Comparison of ENCODE assay signal across 8 mouse cellular contexts in genomic region chr9:20888386-20888765, GRCm38 (mm10). TPM values are rescaled to one million over a fixed set of nuclear protein-coding genes. Genes with fewer than 3 reads are reported as not detected.
DNase-seq lines count a peak whose midpoint lies in the region; ATAC-seq and TF ChIP-seq lines count a peak whose summit lies in the region.

No protein-coding gene starts in this region.

- H3K9me3 ChIP-seq in heart, embryonic 11.5 days (replicated peaks; ENCODE audit: control insufficient read depth, low read length): no peaks in the 10 kb centered on the region
- peaks cover 35% of the 10 kb centered on the region for H3K9me3 ChIP-seq in E14TG2a.4 (ENCODE audit: low read length)
- no peaks in the 10 kb centered on the region for H3K9me3 ChIP-seq in forebrain, embryonic 13.5 days (replicated peaks)
- no peaks in the 10 kb centered on the region for H3K9me3 ChIP-seq in liver, embryonic 15.5 days (replicated peaks)

- intact Hi-C loops in gastrocnemius, postnatal 14 days (cut with DNase I; ENCODE audit: low total_unique reads): no loop called here

- peak overlapping the region; percentile 91 for H3K9ac ChIP-seq in heart, embryonic 11.5 days (ENCODE audit: low read depth, low read length)
- peak overlapping the region; percentile 85 for H3K9ac ChIP-seq in forebrain, embryonic 13.5 days
- H3K9ac ChIP-seq in liver, embryonic 15.5 days: peak overlapping the region; percentile 74

- peak overlapping the region; percentile 91 for H3K4me2 ChIP-seq in heart, embryonic 11.5 days
- peak overlapping the region; percentile 94 for H3K4me2 ChIP-seq in forebrain, embryonic 13.5 days
- H3K4me2 ChIP-seq in liver, embryonic 15.5 days: peak overlapping the region; percentile 89

- no peak for DNase-seq in heart, adult 9 months (ENCODE audit: low spot score in 2 of 2)
- DNase-seq in layer of hippocampus, postnatal 10 days (ENCODE audit: low spot score in 2 of 2): no peak
- no peak for DNase-seq in gastrocnemius, postnatal 14 days
- no peak for DNase-seq in frontal cortex, postnatal 36 days (ENCODE audit: low spot score in 2 of 2)

- no peak for TF ChIP-seq CTCF in E14TG2a.4 (conservative IDR thresholded peaks at IDR 0.05; ENCODE audit: low read length)

- peak; percentile 6; the same call in 1 of the 2 replicates for ATAC-seq in heart, embryonic 11.5 days (replicated peaks; ENCODE audit: insufficient number of reproducible peaks, low FRiP score, low TSS enrichment)
- ATAC-seq in forebrain, embryonic 13.5 days: no peak; the same call in 1 of the 2 replicates
- peak; percentile 11; the same call in 1 of the 2 replicates for ATAC-seq in liver, embryonic 15.5 days (ENCODE audit: insufficient read depth)

- H3K27me3 ChIP-seq in heart, embryonic 11.5 days (ENCODE audit: control insufficient read depth, insufficient read depth, low read length): no peaks in the 10 kb centered on the region
- no peaks in the 10 kb centered on the region for H3K27me3 ChIP-seq in E14TG2a.4 (ENCODE audit: insufficient read depth, low read length)
- H3K27me3 ChIP-seq in forebrain, embryonic 13.5 days: no peaks in the 10 kb centered on the region
- no peaks in the 10 kb centered on the region for H3K27me3 ChIP-seq in liver, embryonic 15.5 days

- H3K4me1 ChIP-seq in heart, embryonic 11.5 days (ENCODE audit: control insufficient read depth, insufficient read depth, low read length): no peaks in the 10 kb centered on the region
- peaks cover 40% of the 10 kb centered on the region for H3K4me1 ChIP-seq in E14TG2a.4 (replicated peaks; ENCODE audit: low read depth, low read length)
- peaks cover 17% of the 10 kb centered on the region for H3K4me1 ChIP-seq in forebrain, embryonic 13.5 days
- H3K4me1 ChIP-seq in liver, embryonic 15.5 days (replicated peaks): peaks cover 44% of the 10 kb centered on the region

- peak overlapping the region; percentile 94 for H3K4me3 ChIP-seq in heart, embryonic 11.5 days (ENCODE audit: low read depth, low read length)
- peak overlapping the region; percentile 100 for H3K4me3 ChIP-seq in E14TG2a.4 (replicated peaks; ENCODE audit: low read length)
- H3K4me3 ChIP-seq in forebrain, embryonic 13.5 days: peak overlapping the region; percentile 95
- H3K4me3 ChIP-seq in liver, embryonic 15.5 days (replicated peaks): peak overlapping the region; percentile 82

- peak overlapping the region; percentile 94 for H3K27ac ChIP-seq in heart, embryonic 11.5 days (ENCODE audit: low read depth, low read length)
- peak overlapping the region; percentile 82 for H3K27ac ChIP-seq in forebrain, embryonic 13.5 days
- H3K27ac ChIP-seq in liver, embryonic 15.5 days (replicated peaks): peak overlapping the region; percentile 89

- H3K36me3 ChIP-seq in heart, embryonic 11.5 days (ENCODE audit: control insufficient read depth, insufficient read depth, low read length): peaks cover 38% of the 10 kb centered on the region
- peaks cover 49% of the 10 kb centered on the region for H3K36me3 ChIP-seq in E14TG2a.4 (ENCODE audit: insufficient read depth, low read length)
- peaks cover 41% of the 10 kb centered on the region for H3K36me3 ChIP-seq in forebrain, embryonic 13.5 days (ENCODE audit: poor library complexity, severe bottlenecking)
- peaks cover 42% of the 10 kb centered on the region for H3K36me3 ChIP-seq in liver, embryonic 15.5 days (replicated peaks)

- under 1% methylated on average over 30 of the region's 30 CpGs for WGBS in heart, embryonic 11.5 days (ENCODE audit: insufficient replicate concordance)
- under 1% methylated on average over 30 of the region's 30 CpGs for WGBS in forebrain, embryonic 13.5 days
- under 1% methylated on average over 30 of the region's 30 CpGs for whole genome bisulfite sequencing in liver, embryonic 15.5 days (ENCODE audit: insufficient replicate concordance)

RNA-seq across cellular contexts. Expression of gene Ppan, which starts 0.4 kb away (rescaled TPM):
- 43.6 and 46.2 TPM in 2 replicates for polyA plus RNA-seq in heart, embryonic 11.5 days (2014; fragmentation: Nextera tagmentation; extraction: Ambion mirVana)
- 57.7 and 65.2 TPM in 2 replicates for polyA plus RNA-seq in forebrain, embryonic 13.5 days (2015; fragmentation: Nextera tagmentation; extraction: Ambion mirVana)
- polyA plus RNA-seq in liver, embryonic 15.5 days (2015; fragmentation: Nextera tagmentation; extraction: Ambion mirVana): 55.0 and 61.3 TPM in 2 replicates
- total RNA-seq in layer of hippocampus, postnatal 10 days (2021): 10 to 100 TPM; 28.9 to 35.8 TPM
- 10 to 100 TPM in 1 of 2 experiments, 1 to 10 TPM in 1; 9.7 to 11.9 TPM for total RNA-seq in gastrocnemius, postnatal 14 days (2021)

RNA-seq across cellular contexts. Expression of gene Angptl6, which starts 8.8 kb away (rescaled TPM):
- polyA plus RNA-seq in heart, embryonic 11.5 days (2014; fragmentation: Nextera tagmentation; extraction: Ambion mirVana): 2.1 and 2.9 TPM in 2 replicates
- polyA plus RNA-seq in forebrain, embryonic 13.5 days (2015; fragmentation: Nextera tagmentation; extraction: Ambion mirVana): 8.5 and 11.1 TPM in 2 replicates
- 9.1 and 10.6 TPM in 2 replicates for polyA plus RNA-seq in liver, embryonic 15.5 days (2015; fragmentation: Nextera tagmentation; extraction: Ambion mirVana)
- total RNA-seq in layer of hippocampus, postnatal 10 days (2021): 10 to 100 TPM; 10.4 to 12.8 TPM
- 1 to 10 TPM; 3.5 to 4.1 TPM for total RNA-seq in gastrocnemius, postnatal 14 days (2021)

RNA-seq across cellular contexts. Expression of gene Eif3g, which starts 10.0 kb away (rescaled TPM):
- polyA plus RNA-seq in heart, embryonic 11.5 days (2014; fragmentation: Nextera tagmentation; extraction: Ambion mirVana): 276 and 286 TPM in 2 replicates
- 327 and 332 TPM in 2 replicates for polyA plus RNA-seq in forebrain, embryonic 13.5 days (2015; fragmentation: Nextera tagmentation; extraction: Ambion mirVana)
- 178 and 180 TPM in 2 replicates for polyA plus RNA-seq in liver, embryonic 15.5 days (2015; fragmentation: Nextera tagmentation; extraction: Ambion mirVana)
- 100 to 1,000 TPM; 137 to 144 TPM for total RNA-seq in layer of hippocampus, postnatal 10 days (2021)
- 100 to 1,000 TPM; 105 to 114 TPM for total RNA-seq in gastrocnemius, postnatal 14 days (2021)

RNA-seq across cellular contexts. Expression of gene A230050P20Rik, which starts 19.9 kb away (rescaled TPM):
- polyA plus RNA-seq in heart, embryonic 11.5 days (2014; fragmentation: Nextera tagmentation; extraction: Ambion mirVana): 2.1 TPM in 2 replicates
- polyA plus RNA-seq in forebrain, embryonic 13.5 days (2015; fragmentation: Nextera tagmentation; extraction: Ambion mirVana): 1.1 and 1.2 TPM in 2 replicates
- polyA plus RNA-seq in liver, embryonic 15.5 days (2015; fragmentation: Nextera tagmentation; extraction: Ambion mirVana): 5.0 and 7.0 TPM in 2 replicates
- 10 to 100 TPM; 48.2 to 55.5 TPM for total RNA-seq in layer of hippocampus, postnatal 10 days (2021)
- total RNA-seq in gastrocnemius, postnatal 14 days (2021): 1 to 10 TPM; 3.3 to 3.4 TPM
